Mouse (Mus musculus) ES-Bruce4 (cell line): Measurements from ENCODE around the gene Txnrd1.

Experiments
- CTCF ChIP-seq: IDR thresholded peaks from one replicate; pipeline ENCODE4 v1.8.1; 2011; ENCODE audit warnings: low read depth, low read length
- EP300 ChIP-seq: IDR thresholded peaks from 2 replicates; pipeline ENCODE4 v1.6.1; 2011; ENCODE audit warnings: low read depth, low read length; ENCODE audit not compliant: insufficient read depth
- POLR2A ChIP-seq: IDR thresholded peaks from one replicate; pipeline ENCODE4 v1.8.1; 2011; ENCODE audit warnings: low read length; ENCODE audit not compliant: insufficient read depth

DNA sequence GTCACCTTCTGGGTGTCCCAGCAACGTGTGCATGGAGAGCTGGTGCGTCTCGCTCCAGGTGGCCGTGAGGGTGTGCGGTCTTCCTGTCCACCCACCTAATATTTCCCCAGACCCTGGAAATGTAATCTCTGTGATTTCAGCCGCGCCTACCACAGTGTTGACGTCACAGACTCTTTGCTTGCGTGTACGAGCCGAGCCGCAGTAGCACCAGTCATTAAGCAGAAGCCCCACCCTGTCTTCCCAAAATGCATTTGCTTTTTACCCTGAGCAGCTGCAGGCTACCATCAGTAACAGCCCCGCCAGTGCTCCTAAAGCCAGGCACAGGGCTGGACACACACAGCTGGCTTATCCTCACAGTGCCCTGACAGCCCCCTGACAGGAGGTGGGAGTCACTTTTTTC, 64.2 kb downstream of the Txnrd1 start:
- TF ChIP-seq POLR2A (no peak), EP300 (no peak), CTCF (no peak)
